Mouse (Mus musculus): ENCODE measurements around the gene Olfr552. TPM values are rescaled to one million over a fixed set of nuclear protein-coding genes. Genes with fewer than 3 reads are reported as not detected.
"Not testable (repeated sequence)": the region's sequence is repeated elsewhere in the genome, so short reads cannot be mapped to it uniquely, and the experiment has no call there.

Olfr552 gene
- under 1 TPM in 1 of 2 experiments, not detected in 1; 0.10 TPM for total RNA-seq (2021)
- long read RNA-seq, experiment 1 = 0 reads
- long read RNA-seq, experiment 2 = 0 reads

DNA sequence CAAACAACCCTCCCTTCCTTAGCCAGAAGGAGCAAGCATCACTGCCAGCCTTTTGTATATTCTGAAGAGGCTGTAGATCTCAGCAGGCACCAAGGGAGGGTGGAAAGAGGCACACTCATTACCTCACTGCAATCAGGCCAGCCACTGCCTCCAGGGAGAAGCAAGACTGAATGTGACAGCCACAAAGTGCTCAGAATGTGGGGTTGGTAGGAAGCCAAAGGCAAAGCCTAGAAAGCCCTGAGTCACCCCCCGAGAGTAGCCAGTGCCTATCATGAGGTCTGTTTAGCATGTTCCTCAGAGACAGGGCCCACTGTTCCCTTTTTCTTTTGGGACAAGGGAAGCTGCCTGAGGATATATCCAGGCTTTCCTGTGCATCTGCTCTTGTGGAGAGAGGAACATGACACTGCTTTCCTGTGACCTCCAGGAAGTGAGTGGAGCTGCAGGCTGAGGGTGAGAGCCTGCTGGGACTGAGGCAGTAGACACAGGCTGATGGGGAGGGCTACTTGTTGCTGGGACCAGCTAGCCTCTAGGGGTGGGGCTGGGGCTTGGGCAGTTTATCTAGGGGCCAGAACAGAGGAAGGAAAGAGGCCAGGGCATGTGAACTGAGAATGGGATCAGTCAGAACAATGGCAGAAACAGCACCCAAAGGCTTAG is at the start of gene Olfr552:
TSS of gene Olfr552 (plus strand) at position 393 of the 654 bp plus-strand sequence.
- DNase-seq (ENCODE audit: low spot score in 2 of 2) = no peak

DNA sequence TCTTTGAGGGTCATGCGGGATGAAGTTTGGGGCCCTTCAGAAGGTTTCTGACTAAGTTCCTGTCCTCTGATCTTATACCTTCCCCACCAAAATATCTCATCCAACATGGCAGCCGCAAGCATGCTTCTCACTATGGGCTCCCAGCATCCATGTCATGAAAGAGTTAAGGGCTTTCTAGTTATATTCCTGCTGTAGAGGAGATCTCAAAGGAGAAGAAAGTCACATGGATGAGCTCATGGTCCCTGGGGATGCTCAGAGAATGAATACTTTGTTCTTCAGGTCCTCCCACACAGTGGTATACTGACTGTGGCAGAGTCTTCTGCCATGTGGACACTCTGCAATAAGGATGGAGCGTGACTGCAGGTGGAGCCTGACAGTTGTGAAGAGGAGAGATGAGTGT is 48.0 kb upstream of the Olfr552 start, which contains the start of gene Olfr549:
TSS of gene Olfr549 (plus strand) at position 301 of the 400 bp plus-strand sequence.
- no peak for DNase-seq (ENCODE audit: low spot score in 2 of 2)

DNA sequence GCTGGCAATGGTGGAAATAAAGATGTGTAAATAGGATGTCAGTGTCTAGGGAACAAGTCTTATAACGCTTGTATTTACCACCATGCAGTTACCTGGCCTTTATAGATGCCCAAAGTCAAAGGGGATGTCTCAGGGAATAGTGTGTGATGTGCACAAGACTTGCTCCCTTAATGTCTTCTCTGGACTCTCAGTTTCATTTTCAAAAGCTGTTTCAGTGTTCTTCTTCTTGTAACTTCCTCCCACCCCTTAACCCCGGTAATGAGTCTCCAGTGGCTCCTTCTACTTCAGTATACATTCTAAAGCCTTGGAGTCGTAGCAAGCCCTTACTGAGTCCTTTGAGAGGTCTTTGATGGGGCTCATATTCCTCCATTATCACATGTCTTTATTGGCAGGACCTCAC is 44.3 kb upstream of the Olfr552 start:
- DNase-seq (ENCODE audit: low spot score in 2 of 2) = no peak

DNA sequence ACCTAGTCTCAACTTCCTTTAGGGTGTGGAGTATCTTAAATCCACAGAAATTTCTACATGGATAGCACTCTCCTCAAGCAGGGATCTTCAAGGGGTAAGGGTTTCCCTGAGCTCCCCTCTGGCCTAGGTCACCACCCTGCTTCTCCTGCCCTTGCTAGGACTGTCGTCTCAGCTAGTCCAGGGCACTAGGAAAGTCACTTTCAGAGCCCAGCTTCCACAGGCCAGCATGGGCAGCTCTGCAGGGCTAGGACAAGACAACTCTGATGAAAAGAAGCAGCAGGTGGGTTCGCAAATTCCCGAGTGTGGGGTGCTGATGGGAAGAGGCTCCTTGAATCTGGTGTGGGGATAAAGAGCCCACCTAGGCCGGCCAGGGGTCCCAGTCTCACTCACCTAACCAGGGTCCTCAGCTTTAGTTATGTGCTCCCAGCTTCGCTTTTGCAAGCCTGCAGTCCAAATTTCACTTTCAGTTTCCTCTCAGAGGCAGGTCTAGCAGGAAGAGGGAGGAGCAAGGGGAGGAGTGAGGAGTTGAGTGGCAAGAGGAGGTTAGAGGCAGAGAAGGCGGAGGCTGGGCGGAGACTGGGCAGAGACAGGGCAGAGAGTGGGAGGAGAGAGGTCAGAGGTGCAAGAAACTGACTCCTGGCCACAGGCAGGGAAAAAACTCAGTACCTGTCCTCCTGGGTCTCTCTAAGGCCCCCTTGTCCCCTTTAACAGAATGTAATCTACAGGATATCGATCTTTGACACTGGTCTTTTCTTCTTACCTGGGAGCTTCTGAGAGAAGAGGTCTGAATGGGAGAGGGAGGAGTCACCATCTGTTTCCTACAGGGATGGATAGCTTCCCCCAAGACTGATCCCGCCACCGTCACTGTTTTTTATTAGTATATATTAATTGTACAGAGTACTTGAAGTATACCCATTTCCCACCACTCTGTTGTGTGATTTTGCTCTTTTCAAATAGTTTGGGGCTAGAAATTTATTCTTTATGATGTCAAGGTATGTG is 32.3 kb upstream of the Olfr552 start, which contains the start of gene Trim21:
TSS of gene Trim21 (minus strand) at position 488 of the 999 bp plus-strand sequence.
- peak; percentile 80 to 86 for DNase-seq (ENCODE audit: low spot score in 2 of 2)

DNA sequence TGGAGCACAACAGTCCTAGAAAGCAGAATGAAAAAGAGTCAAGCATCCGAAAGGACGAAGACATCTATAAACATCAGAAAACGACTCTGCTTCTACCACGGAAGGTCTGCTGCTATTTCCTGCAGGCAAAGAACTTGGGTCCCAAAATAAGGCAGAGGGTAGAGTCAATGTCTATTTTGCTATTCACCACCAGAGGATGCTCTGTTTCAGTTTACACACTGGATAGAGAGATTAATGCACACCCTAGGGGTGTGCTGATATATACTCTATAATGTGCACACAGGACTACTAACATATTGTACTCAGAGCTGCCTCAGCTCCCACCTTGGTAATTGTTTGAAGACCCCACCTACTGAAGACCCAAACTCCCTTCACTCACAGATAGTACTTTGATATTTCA is 31.4 kb upstream of the Olfr552 start:
- no peak for DNase-seq (ENCODE audit: low spot score in 2 of 2)

DNA sequence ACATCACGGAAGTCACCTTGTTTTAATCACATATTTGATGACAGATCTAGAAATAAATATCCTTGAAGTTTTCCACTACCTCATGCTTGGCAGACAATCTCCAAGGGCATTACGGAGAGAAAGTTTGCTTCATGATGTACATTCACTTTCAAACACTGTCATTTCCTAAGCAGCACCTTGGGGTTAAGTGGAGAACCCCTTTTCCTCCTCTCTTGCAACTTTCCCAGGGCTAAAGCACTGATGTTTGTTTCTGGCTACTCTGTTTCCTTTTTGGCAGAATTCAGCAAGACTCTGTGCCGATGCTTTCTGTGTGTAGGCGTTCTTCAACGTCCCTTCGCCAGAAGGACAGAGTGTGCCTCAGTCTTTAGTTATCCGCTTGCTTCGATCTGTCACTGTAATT is 26.4 kb upstream of the Olfr552 start, which contains the start of gene Olfr550:
TSS of gene Olfr550 (plus strand) at position 301 of the 400 bp plus-strand sequence.
- DNase-seq (ENCODE audit: low spot score in 2 of 2) = no peak

DNA sequence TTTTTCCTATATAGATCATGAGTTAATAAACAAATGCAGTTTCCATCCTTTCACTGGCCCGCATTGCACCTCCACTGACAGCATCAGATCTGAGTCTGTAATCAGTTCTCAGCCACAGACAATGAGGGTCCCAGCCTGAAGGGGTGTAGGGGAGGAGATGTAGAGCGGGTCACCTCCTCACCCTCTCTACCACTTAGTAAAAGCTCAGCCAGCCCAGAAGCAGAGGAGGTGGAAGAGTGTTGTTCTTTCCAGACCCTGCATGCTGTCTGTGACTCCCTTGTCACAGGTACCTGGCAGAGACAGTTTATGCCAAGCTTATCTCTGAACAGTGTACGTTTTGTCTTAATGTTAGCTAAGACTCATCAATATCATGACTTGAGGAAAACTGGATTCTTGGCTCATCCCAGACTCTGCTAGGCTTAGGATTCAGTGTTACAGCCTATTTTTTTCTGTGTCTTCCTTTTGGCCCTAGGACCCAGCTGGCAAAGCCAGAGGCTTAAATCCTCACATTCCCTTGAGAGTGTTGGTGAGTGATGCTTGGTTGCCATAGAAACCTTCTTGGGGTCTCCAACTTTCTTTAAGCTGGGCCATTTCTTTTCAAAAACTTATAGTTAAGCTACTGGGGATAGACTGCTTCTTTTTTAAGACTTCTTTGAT is 24.3 kb upstream of the Olfr552 start:
- DNase-seq (ENCODE audit: low spot score in 2 of 2) = no peak

DNA sequence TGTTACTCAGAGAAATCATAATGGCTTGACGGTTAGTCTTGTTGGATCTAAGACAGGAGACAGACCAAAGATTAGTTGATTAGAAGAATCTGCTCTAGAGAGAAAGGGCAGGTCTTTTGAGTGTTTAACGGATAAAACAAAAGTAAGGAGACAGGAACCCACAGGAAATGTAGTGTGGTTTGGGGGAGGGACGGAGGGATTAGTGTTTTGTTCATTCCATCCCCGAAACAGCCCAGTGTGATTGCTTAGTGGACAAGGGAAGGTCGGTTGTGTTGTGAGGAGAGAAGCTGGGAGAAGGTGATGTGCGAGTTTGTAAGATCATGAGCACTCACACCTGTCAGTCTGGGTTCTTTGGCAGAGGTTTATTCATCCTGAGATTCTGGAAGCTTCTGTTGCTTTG is 21.6 kb upstream of the Olfr552 start:
- DNase-seq (ENCODE audit: low spot score in 2 of 2) = no peak

DNA sequence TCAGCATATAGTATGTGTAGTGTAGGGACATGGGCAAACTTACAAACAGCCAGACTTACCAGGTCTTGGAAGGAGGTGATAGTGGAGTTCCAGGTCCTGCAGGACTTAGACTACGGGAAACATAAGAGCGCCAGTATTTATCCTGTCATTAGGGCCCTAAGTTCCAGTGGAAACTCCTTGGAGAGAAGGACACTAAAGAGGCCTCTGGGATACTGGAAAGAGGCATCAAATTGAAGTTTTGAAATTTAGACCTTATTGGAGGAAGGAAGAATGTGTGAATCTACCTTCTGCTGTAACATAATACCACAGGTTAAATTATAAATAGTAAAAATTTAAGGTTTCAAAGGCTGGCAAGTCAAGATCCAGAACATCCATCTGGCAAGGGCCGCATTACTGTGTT is 5.8 kb upstream of the Olfr552 start, which contains the start of gene Olfr551:
TSS of gene Olfr551 (minus strand) at position 101 of the 400 bp plus-strand sequence.
- no peak for DNase-seq (ENCODE audit: low spot score in 2 of 2)

DNA sequence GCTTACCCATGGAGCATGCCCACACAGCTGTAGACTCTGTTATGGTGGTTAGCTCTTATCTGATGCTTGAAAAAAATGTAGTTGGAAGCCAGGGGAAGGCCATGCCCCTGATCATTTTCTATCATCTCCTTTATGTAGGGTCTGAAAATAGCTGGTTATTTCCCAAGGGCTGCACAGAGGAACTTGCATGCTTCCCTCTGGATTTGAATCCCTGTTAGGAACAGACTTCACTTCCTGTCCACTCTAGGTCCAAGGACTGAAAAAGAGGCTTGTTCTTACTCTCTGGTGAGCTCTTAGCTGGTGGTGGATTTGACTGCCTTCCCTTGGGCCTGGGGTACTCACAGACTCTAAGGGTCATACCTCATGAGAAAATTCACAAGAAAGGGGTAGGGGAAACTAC is 20.5 kb downstream of the Olfr552 start, which contains the start of gene Olfr553:
TSS of gene Olfr553 (minus strand) at position 101 of the 400 bp plus-strand sequence.
- no peak for DNase-seq (ENCODE audit: low spot score in 2 of 2)

DNA sequence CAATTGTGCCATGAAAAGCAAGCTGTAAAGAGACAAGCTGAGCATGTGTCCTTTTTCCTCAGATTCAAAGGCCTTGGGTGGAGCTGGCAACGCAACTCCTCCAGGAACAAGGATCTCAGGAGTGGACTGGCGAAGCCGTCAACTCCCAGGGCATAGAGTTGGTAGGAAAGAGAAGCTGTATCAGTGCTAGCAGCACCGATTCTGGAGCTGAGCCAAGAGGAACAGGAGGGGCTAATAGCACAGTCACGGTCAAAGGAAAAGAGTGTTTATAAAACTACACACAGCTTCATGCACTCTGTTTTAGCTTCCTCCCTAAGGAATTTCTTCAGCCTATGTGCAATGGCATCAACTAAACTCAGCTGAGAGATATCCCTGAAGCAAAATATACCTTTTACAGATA is 22.0 kb downstream of the Olfr552 start:
- no peak for DNase-seq (ENCODE audit: low spot score in 2 of 2)

DNA sequence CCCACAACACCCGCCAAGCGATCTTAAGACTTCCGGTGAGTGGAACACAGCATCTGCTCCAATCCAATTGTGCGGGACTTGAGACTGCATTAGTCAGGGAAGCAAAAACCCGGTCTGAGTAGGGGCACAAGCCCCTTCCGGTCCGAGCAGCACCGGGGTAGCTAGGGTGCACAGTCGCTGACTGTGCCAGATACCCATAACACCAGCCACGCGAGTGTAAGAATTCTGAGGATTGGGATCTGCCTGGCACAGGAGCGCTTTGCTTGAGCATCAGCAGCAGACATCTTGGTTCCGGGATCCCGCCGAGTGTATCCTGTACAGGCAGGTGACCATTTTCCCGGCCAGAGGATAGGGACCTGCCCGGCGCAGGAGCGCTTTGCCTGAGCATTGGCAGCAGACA is 22.8 kb downstream of the Olfr552 start:
- not testable (repeated sequence) for DNase-seq (ENCODE audit: low spot score in 2 of 2)

DNA sequence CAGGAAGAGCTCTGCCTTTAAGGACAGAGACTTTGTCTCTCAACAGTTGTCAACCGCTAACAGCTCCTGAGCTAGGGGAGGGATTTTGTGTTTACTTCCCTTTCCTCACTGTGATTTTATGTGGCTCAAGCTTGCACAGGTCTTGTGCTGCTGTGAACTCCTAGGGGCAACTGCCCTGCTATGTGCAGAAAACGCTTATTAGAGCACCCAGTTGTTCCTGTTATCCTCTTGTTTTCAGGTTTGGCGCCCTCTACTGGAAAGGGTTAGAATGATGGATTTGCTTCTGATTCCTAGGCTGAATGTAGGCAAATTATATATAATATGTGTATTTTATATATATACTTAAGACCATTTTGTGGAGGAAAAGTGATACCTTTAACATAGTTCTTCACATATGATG is 39.1 kb downstream of the Olfr552 start:
- DNase-seq (ENCODE audit: low spot score in 2 of 2) = peak; percentile 30 to 44

DNA sequence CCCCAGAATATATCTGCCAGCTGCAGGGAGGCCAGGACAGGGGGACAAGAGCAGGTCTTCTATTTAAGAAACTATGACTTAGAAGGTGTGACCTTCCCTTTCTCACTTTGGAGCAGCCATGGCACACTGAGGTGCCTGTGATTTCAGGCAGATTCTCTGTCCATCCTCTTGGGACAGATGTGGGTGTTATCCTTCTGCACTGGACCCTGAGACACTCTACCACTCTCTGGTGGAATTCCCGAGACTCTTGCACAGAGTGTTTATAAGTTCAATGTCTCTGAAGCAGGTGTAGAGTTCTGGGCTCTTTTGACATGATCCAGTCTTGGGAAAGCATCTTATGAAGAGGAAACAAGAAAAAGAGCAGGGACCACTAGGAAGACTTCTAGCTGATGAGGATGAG is 40.6 kb downstream of the Olfr552 start, which contains the start of gene Olfr554:
TSS of gene Olfr554 (plus strand) at position 301 of the 400 bp plus-strand sequence.
- no peak for DNase-seq (ENCODE audit: low spot score in 2 of 2)

DNA sequence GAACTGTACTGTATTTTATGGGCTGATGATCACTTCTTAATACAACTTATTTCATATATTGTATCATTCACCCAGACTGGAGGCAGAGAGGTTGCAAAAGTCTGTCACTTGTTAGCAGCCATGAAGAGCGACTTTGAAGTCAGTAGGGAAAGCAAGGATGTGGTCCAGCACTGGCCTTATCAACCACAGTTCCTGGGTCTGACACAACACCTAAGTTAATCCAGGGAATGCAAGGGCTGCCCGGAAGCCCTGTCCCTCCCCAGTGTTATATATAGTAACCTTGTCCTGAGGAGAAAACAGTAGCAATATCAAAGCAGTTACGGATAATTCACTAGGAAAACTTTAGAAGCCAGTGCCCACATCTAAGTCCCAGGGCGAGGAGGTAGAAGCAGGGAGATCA is 47.4 kb downstream of the Olfr552 start:
- DNase-seq (ENCODE audit: low spot score in 2 of 2) = not testable (repeated sequence)

Other genes with a start within 250 kb of the Olfr552 start
- 10 to 100 TPM; 13.9 to 15.4 TPM for gene Rrm1, start 156.1 kb upstream of the Olfr552 start, total RNA-seq (2021)
- not detected for gene Olfr543, start 116.1 kb upstream of the Olfr552 start, total RNA-seq (2021)
- not detected for gene Olfr544, start 109.5 kb upstream of the Olfr552 start, total RNA-seq (2021)
- gene Olfr545, start 98.2 kb upstream of the Olfr552 start, total RNA-seq (2021) = not detected
- gene Olfr547, start 63.0 kb upstream of the Olfr552 start, total RNA-seq (2021) = not detected
- gene Olfr548-ps1, start 56.9 kb upstream of the Olfr552 start, total RNA-seq (2021) = not detected
- gene Olfr549, start 47.9 kb upstream of the Olfr552 start, total RNA-seq (2021) = not detected
- 10 to 100 TPM; 12.1 to 14.6 TPM for gene Trim21, start 32.3 kb upstream of the Olfr552 start, total RNA-seq (2021)
- gene Olfr550, start 26.3 kb upstream of the Olfr552 start, total RNA-seq (2021) = not detected
- not detected for gene Olfr551, start 5.9 kb upstream of the Olfr552 start, total RNA-seq (2021)
- not detected for gene Olfr553, start 20.4 kb downstream of the Olfr552 start, total RNA-seq (2021)
- gene Olfr554, start 40.7 kb downstream of the Olfr552 start, total RNA-seq (2021) = not detected
- gene Olfr555, start 61.1 kb downstream of the Olfr552 start, total RNA-seq (2021) = not detected
- gene Olfr556, start 67.1 kb downstream of the Olfr552 start, total RNA-seq (2021) = not detected
- 1 to 10 TPM; 7.8 to 9.1 TPM for gene Trim68, start 89.6 kb downstream of the Olfr552 start, total RNA-seq (2021)
- not detected for gene Olfr557, start 98.1 kb downstream of the Olfr552 start, total RNA-seq (2021)
- under 1 TPM; 0.36 to 0.45 TPM for gene Olfr558, start 104.4 kb downstream of the Olfr552 start, total RNA-seq (2021)
- gene Olfr33, start 121.3 kb downstream of the Olfr552 start, total RNA-seq (2021) = not detected
- not detected for gene Olfr559, start 129.7 kb downstream of the Olfr552 start, total RNA-seq (2021)
- not detected for gene Olfr560, start 161.6 kb downstream of the Olfr552 start, total RNA-seq (2021)
- under 1 TPM in 1 of 2 experiments, not detected in 1; 0.22 TPM for gene Olfr78, start 161.7 kb downstream of the Olfr552 start, total RNA-seq (2021)
- not detected for gene Olfr561, start 173.5 kb downstream of the Olfr552 start, total RNA-seq (2021)
- not detected for gene Olfr564, start 205.7 kb downstream of the Olfr552 start, total RNA-seq (2021)

All from adrenal gland, adult 18-20 months (tissue).